Mouse (Mus musculus): ENCODE data around the gene Ksr2.
A peak's percentile ranks its signal among the peaks of the same experiment; 100 is the strongest.
"Not testable (repeated sequence)": the region's sequence is repeated elsewhere in the genome, so short reads cannot be mapped to it uniquely, and the experiment has no call there.

Gene Ksr2

GRCm38 (mm10) chr5:117541654-117542053 lies 127.9 kb downstream of the Ksr2 start:
- DNase-seq = no peak

GRCm38 (mm10) chr5:117546694-117547268 lies 133.0 kb downstream of the Ksr2 start:
- no peak for DNase-seq

- DNase-seq = no peak
Observed at GRCm38 (mm10) chr5:117550992-117551391, 137.2 kb downstream of the Ksr2 start.

- no peak for DNase-seq
Observed at GRCm38 (mm10) chr5:117552096-117552495, 138.3 kb downstream of the Ksr2 start.

- DNase-seq = no peak
Observed at GRCm38 (mm10) chr5:117554505-117554904, 140.7 kb downstream of the Ksr2 start.

- peak; percentile 27 for DNase-seq
Observed at GRCm38 (mm10) chr5:117556570-117556969, 142.8 kb downstream of the Ksr2 start.

GRCm38 (mm10) chr5:117561080-117561479 lies 147.3 kb downstream of the Ksr2 start:
- DNase-seq = no peak

GRCm38 (mm10) chr5:117566051-117566665 lies 152.4 kb downstream of the Ksr2 start:
- peak; percentile 61 for DNase-seq

- DNase-seq = no peak
Observed at GRCm38 (mm10) chr5:117569190-117569795, 155.5 kb downstream of the Ksr2 start.

GRCm38 (mm10) chr5:117572428-117572827 lies 158.6 kb downstream of the Ksr2 start:
- DNase-seq = no peak

- DNase-seq = peak; percentile 78
Observed at GRCm38 (mm10) chr5:117574894-117575293, 161.1 kb downstream of the Ksr2 start.

- DNase-seq = peak; percentile 65
Observed at GRCm38 (mm10) chr5:117577598-117577997, 163.8 kb downstream of the Ksr2 start.

GRCm38 (mm10) chr5:117581711-117582110 lies 167.9 kb downstream of the Ksr2 start:
- no peak for DNase-seq

GRCm38 (mm10) chr5:117584428-117584827 lies 170.6 kb downstream of the Ksr2 start:
- no peak for DNase-seq

GRCm38 (mm10) chr5:117589266-117589665 lies 175.5 kb downstream of the Ksr2 start:
- no peak for DNase-seq

GRCm38 (mm10) chr5:117593273-117593672 lies 179.5 kb downstream of the Ksr2 start:
- DNase-seq = no peak

GRCm38 (mm10) chr5:117596803-117597202 lies 183.0 kb downstream of the Ksr2 start:
- no peak for DNase-seq

GRCm38 (mm10) chr5:117602026-117602425 lies 188.2 kb downstream of the Ksr2 start:
- DNase-seq = no peak

- DNase-seq = no peak
Observed at GRCm38 (mm10) chr5:117607761-117608309, 194.0 kb downstream of the Ksr2 start.

- DNase-seq = peak; percentile 30
Observed at GRCm38 (mm10) chr5:117614331-117615024, 200.7 kb downstream of the Ksr2 start.

GRCm38 (mm10) chr5:117620292-117620691 lies 206.5 kb downstream of the Ksr2 start:
- no peak for DNase-seq

- DNase-seq = peak; percentile 24
Observed at GRCm38 (mm10) chr5:117622221-117622620, 208.4 kb downstream of the Ksr2 start.

GRCm38 (mm10) chr5:117623206-117623605 lies 209.4 kb downstream of the Ksr2 start:
- not testable (repeated sequence) for DNase-seq

Data from layer of hippocampus, adult 9-11 months (tissue).